Mouse (Mus musculus) adrenal gland, adult 18-20 months (tissue): ENCODE data around the gene Samd4b. TPM values are rescaled to one million over a fixed set of nuclear protein-coding genes. Genes with fewer than 3 reads are reported as not detected.

Source experiments
- DNase-seq, 2 experiments: peaks; one replicate each; pipeline ENCODE4 v3.0.0; 2021 to 2022; ENCODE audit warnings: low spot score in 2 of 2
- total RNA-seq, 2 experiments: library from RNA; stranded (reverse); gene quantifications; 1 replicate in 1 of 2; 2 replicates in 1 of 2; pipeline ENCODE4 v1.2.3; 2021

The Samd4b gene
- total RNA-seq, 2 experiments from 2014 or later = 67.9 to 72.7 TPM

DNA sequence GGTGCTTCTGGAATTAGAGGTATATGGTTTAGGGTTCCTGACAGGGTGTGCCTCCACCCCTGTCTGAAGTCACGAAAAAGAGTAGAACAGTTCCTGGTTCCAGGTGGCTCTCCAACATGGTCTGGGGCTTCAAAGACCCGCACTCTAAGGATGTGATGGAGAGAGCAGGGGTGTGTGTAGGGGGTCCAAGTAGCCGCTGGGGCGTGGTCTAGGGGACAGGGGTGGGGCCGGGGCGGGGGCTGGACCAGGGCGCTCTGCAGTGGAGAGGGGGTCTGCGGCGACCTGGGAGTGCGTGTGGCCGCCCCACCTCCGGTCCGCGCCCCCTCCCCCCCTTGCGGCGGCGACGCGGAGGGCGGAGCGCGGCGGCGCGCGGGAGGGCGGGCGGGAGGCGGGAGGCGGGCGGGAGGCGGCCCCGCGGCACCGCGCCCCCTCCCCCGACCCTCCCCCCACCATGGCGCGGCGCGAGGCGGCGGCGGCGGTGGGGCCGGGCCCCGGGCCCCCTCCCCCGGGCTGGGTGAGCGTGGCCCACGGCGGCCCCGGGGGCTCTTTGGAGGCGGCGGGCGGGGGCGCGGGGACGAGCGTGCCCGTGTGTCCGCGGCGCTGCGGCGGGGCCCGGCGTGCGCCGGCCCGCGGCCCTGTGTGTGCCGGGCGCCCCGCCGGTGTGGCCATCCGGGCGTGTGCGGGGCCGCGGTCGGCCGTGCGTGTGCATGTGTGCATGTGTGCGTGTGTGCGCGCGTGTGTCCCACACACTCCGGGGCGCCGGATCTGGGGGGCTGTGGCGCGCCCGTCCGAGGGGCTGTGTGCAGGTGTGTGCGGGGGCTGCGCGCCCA, 146.2 kb downstream of the Samd4b start, which contains the start of gene Lrfn1:
Lrfn1 (plus strand) TSS at position 450 of the 830 bp plus-strand sequence.
- DNase-seq = no peak

DNA sequence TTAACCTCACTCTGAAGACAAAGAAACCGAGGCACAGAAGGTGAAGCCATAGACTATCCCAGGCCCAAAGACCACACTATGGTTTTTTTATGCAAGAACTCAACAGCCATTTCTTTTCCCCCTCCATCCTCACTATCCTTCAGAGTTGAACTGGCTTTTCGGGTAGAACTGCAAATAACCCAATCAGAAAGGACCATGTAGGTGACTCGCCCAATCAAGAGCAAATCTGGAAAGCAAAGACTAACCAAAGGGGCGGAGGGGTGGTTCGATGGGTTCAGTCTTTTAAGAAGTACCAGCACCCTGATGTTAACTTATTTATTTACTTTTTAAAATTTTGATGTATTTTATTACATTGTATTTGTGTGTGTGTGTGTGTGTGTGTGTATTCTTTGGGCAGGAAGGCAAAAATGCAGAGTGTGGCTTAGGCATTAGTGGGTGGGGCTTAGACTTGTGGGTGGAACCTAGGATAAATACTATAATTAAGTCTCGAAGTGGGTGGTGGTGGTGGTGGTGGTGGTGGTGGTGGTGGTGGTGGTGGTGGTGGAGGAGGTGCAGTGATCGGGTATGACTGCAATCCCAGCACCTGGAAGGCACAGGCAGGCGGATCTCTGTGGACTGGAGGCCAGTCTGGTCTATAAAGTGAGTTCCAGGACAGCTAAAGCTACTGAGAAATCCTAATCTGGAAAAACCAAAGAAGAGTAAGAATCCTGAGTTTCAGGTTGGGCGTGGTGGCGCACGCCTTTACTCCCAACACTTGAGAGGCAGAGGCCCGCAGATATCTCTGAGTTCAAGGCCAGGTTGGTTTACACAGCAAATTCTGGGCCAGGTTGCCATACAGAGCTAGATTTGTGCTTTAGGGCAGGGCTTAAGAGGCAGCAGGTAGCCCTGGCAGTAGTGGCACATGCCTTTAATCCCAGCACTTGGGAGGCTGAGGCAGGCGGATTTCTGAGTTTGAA, 149.8 kb downstream of the Samd4b start:
- no peak for DNase-seq

DNA sequence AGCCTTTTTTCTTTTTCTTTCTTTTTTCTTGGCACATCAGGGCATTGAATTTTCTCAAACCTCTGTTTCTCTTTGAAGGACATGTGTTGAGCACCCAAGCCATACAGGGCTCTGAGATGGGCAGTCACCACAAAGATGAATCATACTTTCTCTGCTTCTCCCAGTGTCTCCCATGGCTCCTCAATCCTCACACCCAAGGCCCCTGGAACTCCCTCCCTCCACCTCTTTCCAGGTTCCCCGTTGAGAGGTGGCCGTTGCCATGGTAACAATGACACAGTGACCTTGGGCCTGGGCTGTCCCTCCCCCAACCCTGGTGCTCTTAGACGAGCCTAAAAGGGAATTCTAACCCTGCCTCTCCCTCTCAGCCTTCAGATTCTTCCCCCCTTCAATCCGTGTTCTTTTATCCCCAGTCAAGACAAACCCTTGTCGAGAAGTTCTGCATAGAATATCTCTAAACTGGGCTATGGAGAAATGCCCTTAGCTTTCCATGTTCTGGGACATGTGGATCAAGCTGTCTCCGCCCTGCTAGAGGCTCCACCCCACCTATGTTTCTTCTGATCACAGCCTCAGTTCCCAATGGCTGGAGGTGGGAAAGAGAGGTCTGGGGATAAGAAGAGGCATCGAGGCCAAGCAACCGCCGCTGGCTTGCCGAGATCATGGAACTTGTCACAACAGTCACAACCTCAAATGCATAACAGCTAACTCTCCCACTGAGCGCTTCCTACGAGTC, 150.7 kb downstream of the Samd4b start:
- DNase-seq = peak in 1 of 2 experiments; percentile 33

DNA sequence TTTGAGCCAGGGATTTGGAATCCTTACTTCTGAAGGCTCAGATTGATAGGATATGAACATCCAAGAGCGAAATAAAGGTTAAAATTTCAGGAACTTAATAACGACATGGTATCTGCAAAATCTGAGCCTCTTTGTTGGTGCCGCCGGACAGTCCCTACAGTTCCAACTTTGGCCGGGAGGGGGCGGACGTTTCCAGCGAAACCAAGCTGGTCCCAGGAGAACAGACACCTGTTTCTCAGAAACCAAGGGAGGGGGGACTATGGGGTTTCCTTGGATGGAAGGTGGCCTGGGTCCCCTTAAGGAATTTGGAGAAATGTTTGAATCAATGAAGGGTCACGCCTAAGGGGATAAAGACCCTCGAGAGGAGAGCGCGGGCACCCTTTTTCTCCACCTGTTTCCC, 151.5 kb downstream of the Samd4b start:
- DNase-seq = peak; percentile 89 to 92

DNA sequence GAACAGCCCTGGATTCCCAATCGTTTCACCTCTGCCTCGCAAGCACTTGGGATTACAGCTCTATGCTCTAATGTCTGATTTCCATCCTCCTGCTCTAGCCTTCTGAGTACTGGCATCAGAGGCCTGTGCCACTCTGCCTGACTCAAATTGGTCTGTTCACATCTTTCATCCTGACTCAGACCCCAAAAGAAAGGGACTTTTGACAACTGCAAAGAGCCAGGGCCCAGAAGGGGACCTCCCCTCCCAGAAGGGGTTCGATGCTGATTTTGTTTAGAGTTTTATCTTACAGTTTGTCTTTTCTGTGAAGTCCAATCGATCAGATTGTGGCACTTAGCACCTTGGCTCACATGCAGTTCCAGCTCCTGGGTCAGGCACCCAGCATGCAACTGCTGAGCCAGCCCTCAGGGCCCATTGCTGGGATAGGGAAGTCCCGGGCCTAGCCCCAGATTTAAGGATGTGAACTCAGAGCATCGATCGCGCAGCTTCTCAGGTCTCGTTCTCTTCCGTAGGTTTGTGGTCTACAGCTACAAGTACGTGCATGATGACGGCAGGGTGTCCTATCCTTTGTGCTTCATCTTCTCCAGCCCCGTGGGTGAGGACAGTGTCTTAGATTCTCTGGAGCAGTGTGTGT, 153.5 kb downstream of the Samd4b start:
- no peak for DNase-seq

DNA sequence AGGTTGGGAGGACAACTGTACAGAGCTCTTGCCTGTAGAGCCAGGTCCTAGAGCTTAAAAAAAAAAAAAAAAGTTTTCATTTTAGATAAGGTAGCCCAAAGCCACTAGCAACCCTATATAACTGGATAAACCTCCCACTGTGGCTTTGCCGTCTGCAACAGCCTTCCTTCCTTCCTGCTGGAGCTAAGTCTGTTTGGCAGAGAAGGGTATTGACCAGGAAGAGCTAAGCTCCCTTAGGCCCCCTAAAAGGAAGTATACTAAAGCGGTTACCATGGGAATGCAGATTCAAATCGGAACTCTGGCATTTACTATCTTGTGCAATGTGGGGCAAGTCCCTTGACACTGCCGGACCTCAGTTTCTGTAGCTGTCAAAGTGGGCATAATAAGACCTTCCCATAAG, 155.3 kb downstream of the Samd4b start:
- DNase-seq = no peak

DNA sequence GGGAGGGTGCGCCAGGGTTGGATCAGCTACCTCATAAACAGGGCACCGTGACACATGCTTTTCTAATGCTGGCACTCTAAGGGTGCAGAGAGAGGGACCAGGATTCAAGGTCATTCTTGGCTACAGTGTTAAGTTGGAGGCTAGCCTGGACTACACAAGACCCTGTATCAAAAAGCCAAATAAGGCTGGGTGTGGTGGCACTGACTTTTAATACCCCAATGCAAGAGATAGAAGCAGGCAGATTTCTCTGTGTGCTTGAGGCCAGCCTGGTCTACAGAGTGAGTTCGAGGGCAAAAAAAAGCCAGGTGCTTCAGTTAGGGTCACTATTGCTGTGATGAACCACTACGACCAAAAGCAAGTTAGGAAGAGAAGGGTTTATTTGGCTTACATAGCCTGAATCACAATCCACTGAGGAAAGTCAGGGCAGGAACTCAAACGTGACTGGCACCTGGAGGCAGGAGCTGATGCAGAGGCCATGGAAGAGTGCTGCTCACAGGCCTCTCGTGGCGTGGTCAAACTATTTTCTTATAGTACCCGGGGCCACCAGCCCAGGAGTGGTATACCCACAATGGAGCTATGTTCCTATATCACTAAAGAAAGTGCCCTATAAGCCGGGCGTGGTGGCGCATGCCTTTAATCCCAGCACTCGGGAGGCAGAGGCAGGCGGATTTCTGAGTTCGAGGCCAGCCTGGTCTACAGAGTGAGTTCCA, 156.0 kb downstream of the Samd4b start:
- no peak for DNase-seq

DNA sequence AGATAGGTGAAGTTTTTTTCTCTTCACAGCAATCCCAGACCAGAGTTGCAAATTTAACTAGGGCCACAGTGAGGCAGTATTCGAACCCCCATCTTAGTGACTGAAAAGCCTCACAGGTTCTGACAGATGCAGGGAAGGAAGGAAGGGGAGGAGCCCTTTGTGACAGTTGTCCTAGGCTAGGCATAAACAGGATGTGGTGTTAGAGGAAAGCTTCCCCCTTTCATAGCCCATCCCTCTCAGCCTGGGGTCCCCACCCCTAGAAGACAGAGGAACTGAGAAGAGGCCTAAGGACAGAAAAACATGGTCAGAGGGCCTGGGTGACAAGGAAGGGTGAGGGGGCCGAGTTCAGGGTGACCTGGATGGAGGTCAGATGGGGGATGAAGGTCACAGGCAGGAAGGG, 157.2 kb downstream of the Samd4b start:
- DNase-seq = no peak

DNA sequence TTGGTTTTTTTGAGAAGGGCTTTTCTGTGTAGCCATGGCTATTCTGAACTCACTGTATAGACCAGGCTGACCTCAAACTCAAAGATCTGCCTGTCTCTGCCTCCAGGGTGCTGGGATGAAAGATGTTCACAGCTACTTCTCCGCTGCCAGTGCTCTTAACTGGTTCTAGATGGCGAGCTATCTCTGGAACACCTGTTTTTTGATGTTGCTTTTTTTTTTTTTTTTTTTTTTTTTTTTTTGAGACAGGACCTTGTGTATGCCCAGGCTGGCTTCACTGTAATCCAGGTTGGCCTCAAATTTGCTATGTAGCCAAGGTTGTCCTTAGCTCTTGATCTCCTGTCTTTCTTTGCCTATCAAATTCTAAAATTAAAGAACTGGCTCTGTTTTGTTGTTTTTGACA, 159.2 kb downstream of the Samd4b start:
- no peak for DNase-seq

DNA sequence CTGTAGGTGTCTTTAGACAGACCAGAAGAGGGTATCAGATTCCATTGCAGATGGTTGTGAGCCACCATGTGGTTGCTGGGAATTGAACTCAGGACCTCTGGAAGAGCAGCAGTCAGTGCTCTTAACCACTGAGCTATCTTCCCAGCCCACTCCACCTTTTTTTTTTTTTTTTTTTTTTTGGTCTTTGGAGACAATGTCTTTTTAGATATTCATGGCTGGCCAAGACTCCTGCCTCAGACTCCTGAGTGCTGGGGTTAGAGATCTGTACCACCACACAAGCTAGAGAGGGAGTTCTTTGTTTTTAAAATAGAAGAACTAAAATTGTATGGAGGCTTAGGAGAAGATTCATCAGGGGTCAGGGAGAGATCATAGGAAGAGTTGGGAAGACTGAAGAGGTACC, 160.0 kb downstream of the Samd4b start:
- DNase-seq = no peak

DNA sequence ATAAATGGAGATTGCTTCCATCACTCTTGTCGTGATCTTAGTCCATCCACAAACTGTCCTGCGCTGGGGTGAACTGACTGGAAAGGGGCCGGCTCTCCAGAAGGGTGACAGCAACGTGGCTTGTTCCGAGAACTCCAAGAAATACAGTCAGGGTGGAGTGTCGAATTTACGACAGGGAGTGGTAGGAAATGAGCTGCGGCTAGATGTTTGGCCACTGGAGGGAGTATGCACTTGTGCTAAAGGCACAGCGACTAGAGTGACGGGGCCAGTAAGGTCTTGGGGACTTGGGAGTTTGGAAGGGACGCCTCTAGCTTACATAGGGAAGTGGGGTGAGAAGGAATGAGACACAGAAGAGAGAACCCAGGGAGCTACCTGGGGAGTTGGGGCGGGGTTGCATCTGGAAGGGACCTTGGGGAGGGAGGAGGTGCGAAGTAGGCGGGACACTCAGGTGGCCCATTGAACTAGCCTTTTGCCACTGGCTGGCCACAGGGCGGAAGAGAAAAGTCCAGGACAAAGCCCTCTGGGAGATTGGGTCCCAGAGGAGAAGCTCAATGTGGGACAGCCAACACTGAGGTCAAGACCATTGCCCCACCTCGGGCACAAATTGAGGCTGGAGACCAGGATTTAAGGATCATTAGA, 160.9 kb downstream of the Samd4b start, which contains the start of gene Gmfg:
Gmfg (plus strand) TSS at position 516 of the 639 bp plus-strand sequence.
- peak; percentile 66 to 75 for DNase-seq

DNA sequence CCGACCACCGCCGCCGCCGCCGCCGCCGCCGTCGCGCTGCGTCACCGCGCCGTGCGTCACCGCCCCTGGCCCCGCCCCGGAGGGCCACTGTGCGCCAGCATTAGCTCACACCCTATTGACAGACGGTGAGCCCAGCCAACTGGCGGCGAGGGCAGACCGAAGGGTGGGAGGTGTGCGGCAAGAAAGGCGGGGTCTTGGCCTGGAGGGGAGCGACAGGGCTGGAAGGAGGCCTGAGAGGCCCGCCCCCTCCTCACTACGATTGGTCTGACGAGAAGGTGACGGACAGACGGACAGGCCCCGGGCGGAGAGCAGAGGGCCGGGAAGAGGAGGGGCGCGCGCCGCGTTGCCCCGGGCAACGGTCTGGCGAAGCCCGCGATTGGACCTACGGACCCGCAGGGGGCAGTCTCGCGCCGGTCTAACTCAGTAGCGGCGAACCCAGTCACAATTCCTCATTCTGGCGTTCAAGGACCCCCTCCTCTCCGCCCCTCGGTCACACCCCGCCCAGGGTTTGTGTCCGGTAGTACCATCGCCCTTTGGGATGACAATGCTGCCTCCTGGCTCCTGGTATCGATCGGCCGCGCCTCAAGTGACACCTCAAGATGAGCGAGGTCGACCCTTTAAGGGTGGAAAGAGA, 161.6 kb downstream of the Samd4b start:
- DNase-seq = peak; percentile 97 to 98

DNA sequence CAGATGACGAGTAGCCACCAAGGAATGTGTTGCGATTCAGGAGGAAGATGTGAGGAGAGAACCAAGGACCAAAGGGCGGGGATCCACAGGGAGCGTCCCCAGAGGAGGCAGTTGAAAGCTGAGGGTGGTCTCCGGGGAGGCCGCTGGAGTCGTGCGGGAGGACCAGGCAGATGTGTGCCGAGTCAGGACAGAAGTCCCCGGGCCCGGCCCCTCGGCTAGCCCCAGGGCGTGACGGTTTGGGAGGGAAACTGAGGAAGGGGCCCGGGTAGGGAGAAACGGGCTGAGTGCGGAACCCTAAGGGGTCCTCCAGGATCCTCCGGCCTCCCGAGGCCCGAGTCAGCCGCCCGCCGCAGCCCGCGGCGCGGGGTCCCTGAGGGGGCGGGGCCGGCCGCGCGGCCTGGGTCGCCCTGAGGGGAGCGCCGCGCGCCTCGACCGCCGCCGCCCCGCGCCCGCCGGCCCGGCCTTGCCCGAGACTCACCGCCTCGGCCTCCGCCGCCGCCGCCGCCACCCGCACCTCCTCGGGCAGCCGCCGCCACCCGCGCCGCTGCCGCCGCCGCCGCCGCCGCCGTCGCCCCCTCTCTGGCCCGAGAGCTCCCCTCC, 162.2 kb downstream of the Samd4b start:
- DNase-seq = peak; percentile 39 to 40

DNA sequence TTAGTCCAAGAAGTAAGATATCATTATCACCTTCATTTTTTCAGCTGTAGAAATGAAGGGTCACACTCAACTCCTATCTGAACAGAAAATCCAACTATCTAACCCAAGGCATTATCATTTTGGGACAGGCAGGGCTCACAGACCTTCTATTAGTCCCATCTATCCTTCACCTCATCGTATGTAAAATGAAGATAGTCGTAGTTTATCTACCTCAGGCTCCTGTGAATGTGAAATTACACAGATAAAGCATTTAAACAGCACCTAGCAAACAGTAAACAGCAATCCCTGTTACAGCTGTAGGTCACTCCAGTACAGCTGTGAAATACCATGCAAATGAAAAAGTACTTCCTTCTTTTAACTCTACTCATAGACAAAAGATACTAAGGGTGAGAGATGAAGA, 165.7 kb downstream of the Samd4b start:
- no peak for DNase-seq

DNA sequence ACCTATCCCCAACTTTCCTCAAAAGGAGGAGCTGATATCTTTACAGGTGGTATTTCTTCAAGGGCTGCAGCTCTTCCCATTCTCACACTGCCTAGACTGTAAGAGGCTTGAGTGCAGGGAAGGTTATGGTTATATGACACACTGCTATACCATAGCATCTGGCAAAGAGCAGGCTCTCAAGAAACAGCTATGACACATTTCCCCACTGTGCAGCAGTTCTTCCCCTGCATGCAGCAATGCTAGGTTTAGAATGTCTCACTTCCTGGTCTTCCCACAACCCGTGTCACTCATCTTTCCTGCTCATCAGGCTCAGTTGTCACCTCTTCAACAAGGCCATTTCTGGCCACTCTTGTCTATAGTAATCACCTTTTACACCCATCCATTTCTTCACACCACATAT, 167.4 kb downstream of the Samd4b start:
- DNase-seq = no peak

DNA sequence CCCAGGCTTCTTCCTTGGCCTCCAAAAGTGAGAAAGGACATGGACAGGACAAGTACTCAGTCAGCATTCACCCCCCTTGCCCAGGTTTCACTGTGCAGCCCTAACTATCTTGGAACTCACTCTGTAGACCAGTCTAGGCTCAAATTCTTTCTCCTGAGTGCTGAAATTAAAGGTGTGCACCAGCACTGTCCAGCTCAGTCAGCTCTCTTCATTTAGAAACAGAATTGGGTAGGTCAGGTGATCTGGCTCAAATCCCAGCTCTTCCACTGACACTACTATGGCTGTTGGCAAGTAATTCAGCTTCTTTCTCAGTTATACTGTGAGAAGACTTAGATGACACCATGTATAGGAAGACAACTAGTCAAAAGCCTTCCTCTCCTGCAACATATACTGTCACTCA, 170.2 kb downstream of the Samd4b start:
- DNase-seq = no peak

DNA sequence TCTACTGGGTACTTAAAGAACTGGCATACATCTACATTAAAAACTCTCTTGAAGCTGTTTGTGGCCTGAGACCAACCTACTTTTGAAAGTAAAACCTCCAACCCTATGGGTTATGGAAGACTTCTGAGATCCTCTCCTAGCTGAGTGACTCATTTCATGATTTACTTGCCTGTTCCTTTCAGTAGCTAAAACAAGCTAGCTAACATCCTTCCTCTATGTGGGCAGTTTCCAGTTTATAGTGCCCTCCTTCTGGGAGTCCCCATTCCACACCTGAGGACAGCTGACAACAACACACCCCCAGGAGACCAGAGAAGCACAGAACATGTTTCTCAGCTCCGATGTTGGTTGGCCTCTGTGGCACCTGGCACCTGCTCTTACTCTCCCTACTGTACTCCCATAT, 174.9 kb downstream of the Samd4b start:
- DNase-seq = no peak

DNA sequence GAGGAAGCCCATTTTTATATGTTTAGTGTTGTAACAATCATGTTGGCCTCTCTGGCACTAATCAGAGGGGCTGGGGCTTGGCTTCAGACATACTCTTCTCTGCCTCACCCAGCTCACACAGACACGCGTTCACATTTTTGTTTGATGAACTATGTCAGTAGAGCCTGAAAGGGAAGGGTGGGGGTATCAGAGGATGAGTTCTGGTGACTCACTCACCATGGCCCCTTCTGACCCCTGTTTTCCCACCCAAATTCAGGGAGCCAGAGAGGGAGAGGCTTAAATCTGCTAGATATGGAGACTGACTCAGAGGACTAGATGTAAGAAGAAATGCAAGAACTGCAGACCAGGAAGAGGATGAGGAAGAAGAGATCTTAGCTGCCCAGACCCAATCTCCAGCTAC, 178.5 kb downstream of the Samd4b start:
- no peak for DNase-seq
